Mouse (Mus musculus): ENCODE measurements around the gene Ascl4. TPM values are rescaled to one million over a fixed set of nuclear protein-coding genes. Genes with fewer than 3 reads are reported as not detected.

Ascl4 gene
- polyA plus RNA-seq (2012; rRNA removed) (0.24 and 0.28 TPM in 2 replicates), polyA plus RNA-seq (2014; fragmentation: Nextera tagmentation; extraction: Ambion mirVana) (0.44 and 0.79 TPM in 2 replicates)

DNA sequence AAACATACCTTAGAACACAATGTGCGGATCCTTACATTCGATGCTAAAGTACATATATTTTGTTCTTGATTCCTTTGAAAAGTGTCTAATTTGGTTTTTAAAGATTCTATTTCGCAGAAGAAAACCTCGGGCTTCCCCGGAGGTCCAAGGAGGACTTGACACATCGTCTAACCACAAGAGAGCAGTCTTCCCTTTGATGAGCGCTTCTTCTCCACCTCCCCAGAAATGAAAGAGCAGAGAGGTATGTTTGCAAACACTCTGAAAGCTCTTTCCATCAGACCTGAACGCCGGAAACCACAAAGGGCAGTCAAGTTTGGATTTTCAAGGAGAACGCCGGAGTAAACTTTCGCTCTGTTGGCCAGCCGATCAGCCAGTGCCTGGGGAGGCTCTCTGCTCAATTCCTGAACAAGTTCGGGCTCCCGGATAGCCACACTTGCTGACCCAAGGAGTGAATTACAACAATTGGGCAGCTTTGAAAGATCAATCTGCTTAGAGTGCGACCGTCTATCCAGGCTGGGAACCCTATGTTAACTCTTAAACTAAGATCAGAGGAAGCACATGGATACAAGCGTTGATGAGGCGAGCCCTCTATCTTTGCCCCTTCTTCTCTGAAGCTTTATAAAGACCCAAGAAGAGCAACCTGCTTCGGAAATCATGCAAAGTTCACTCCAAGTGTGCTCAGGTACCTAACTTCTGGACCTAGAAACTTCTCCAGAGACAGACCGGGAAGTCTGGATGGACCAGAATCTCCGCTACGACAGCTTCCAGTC, at the start of gene Ascl4:
Gene Ascl4, plus strand, starts transcription at position 6 of the 770 bp plus-strand sequence.
- Histone ChIP-seq H3K4me1 (ENCODE audit: control insufficient read depth, insufficient read depth, low read length) (peaks cover 4% of the 10 kb centered on the region; the same call in 1 of the 2 replicates), H3K9me3 (ENCODE audit: control insufficient read depth, low read length) (no peaks in the 10 kb centered on the region), H3K36me3 (ENCODE audit: control insufficient read depth, insufficient read depth, low read length) (no peaks in the 10 kb centered on the region), H3K4me2 (replicated peaks; ENCODE audit: low read depth, low read length, severe bottlenecking) (peak within 1 kb of the TSS; percentile 98), H3K27ac (replicated peaks; ENCODE audit: low read depth, low read length) (no peak within 1 kb of the TSS), H3K4me3 (replicated peaks; ENCODE audit: low read length) (peak within 1 kb of the TSS; percentile 54), H3K27me3 (ENCODE audit: control insufficient read depth, insufficient read depth, low read length) (peaks cover 17% of the 10 kb centered on the region), H3K9ac (ENCODE audit: low read depth, low read length, severe bottlenecking) (peak within 1 kb of the TSS; percentile 44)
- no peak for DNase-seq (ENCODE audit: low spot score)
- no peak for ATAC-seq (ENCODE audit: low FRiP score, low read depth)
- TF ChIP-seq POLR2A (IDR thresholded peaks at IDR 0.05; ENCODE audit: borderline replicate concordance, extremely low read depth, insufficient read depth, insufficient read length): no peak
- under 1% methylated on average over 23 of the region's 23 CpGs for WGBS

GRCm38 (mm10) chr10:85879886-85880486, 47.5 kb upstream of the Ascl4 start:
- no peak overlapping the region for H3K9ac ChIP-seq (ENCODE audit: low read depth, low read length, severe bottlenecking)
- DNase-seq (ENCODE audit: low spot score) (no peak), ATAC-seq (ENCODE audit: low FRiP score, low read depth) (no peak)
- no peak overlapping the region for H3K4me3 ChIP-seq (replicated peaks; ENCODE audit: low read length)
- H3K27ac ChIP-seq (replicated peaks; ENCODE audit: low read depth, low read length): no peak overlapping the region
- 92% methylated on average over 8 of the region's 8 CpGs for WGBS
- no peak overlapping the region for H3K4me2 ChIP-seq (replicated peaks; ENCODE audit: low read depth, low read length, severe bottlenecking)
- H3K9me3 ChIP-seq (ENCODE audit: control insufficient read depth, low read length): no peaks in the 10 kb centered on the region
- TF ChIP-seq POLR2A (IDR thresholded peaks at IDR 0.05; ENCODE audit: borderline replicate concordance, extremely low read depth, insufficient read depth, insufficient read length): no peak
- peaks cover 95% of the 10 kb centered on the region for H3K36me3 ChIP-seq (ENCODE audit: control insufficient read depth, insufficient read depth, low read length)
- no peaks in the 10 kb centered on the region for H3K27me3 ChIP-seq (ENCODE audit: control insufficient read depth, insufficient read depth, low read length)
- no peaks in the 10 kb centered on the region for H3K4me1 ChIP-seq (ENCODE audit: control insufficient read depth, insufficient read depth, low read length)

DNA sequence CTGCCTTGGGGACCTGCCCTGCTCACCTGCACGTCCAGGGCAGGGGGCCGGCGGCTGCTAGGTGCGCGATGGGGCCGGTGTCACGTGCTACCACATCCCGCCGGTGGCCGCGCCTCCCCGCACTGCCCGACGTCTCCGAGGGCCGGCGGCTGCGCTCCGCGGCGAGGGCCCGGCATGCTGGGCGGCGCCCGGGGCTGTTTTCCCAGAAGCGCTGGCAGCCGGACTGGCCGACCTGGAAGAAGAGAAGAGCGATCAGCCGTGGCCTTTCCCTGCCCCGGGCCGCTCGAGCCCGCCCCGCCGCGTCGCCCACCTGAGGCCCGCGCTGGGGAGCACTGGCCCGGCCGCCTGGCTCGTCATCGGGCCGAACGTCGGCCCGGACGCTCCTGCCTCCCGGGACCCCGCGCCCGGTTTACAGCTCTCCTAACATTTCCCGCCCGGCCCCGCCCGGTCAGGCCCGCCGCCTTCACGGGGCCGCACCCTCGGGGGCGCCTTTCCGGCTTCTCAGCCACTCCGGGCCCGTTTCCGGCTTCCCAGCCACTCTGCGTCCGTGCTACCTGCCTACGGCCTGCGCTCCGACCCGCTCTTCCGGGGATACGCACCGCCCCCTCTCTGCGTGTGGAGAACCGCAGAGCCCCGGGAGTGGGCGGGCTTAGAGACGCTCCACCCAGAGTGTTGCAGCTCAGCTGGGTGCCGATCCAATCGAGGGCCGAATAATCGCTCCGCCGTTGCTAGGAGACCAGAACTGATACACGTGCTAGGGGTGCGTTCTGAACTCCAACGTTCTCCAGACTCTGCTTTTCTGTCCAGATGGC, 10.8 kb upstream of the Ascl4 start, which contains the start of gene Prdm4:
Gene Prdm4, minus strand, starts transcription at position 645 of the 812 bp plus-strand sequence.
- Histone ChIP-seq H3K4me1 (ENCODE audit: control insufficient read depth, insufficient read depth, low read length) (peaks cover 10% of the 10 kb centered on the region), H3K9me3 (ENCODE audit: control insufficient read depth, low read length) (no peaks in the 10 kb centered on the region), H3K27ac (replicated peaks; ENCODE audit: low read depth, low read length) (peak within 1 kb of the TSS; percentile 79), H3K36me3 (ENCODE audit: control insufficient read depth, insufficient read depth, low read length) (peaks cover 27% of the 10 kb centered on the region), H3K4me2 (replicated peaks; ENCODE audit: low read depth, low read length, severe bottlenecking) (peak within 1 kb of the TSS; percentile 77), H3K27me3 (ENCODE audit: control insufficient read depth, insufficient read depth, low read length) (no peaks in the 10 kb centered on the region), H3K9ac (ENCODE audit: low read depth, low read length, severe bottlenecking) (peak within 1 kb of the TSS; percentile 86), H3K4me3 (replicated peaks; ENCODE audit: low read length) (peak within 1 kb of the TSS; percentile 94)
- TF ChIP-seq POLR2A (IDR thresholded peaks at IDR 0.05; ENCODE audit: borderline replicate concordance, extremely low read depth, insufficient read depth, insufficient read length): no peak
- under 1% methylated on average over 62 of the region's 90 CpGs for WGBS
- DNase-seq (ENCODE audit: low spot score) (peak; percentile 99), ATAC-seq (ENCODE audit: low FRiP score, low read depth) (peak; percentile 100)

DNA sequence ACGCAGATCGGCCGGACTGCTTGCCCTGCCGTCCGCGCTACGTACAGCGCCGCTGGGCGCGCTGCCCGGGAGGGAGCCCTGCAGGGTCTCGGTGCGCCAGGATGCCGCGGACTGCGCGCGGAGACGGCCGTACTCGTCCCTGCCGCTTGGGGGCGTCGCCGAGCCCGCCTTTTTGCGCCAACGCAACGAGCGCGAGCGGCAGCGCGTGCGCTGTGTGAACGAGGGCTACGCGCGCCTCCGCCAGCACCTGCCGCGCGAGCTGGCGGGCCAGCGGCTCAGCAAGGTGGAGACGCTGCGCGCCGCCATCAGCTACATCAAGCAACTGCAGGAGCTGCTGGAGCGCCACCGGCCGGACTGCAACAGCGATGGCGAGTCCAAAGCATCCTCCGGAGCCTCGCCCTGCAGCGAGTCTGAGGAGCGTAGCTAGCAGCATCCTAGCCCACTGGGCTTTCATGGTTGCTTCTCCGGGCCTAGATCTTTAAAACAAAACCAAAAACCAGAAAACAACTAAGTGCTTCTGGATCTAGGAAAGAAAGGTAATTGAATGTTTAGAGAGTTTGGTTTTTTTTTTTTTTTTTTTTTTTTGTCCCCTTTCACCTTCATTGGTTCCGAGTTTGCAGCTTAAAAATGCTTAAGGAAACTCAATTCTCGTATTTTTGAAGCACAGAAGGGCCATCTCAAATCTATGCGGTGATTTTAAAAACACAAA, 1.2 kb downstream of the Ascl4 start:
- WGBS: 1% methylated on average over 49 of the region's 63 CpGs
- H3K27ac ChIP-seq (replicated peaks; ENCODE audit: low read depth, low read length): no peak overlapping the region
- ATAC-seq (ENCODE audit: low FRiP score, low read depth) (peak; percentile 62; the same call in 1 of the 2 replicates), DNase-seq (ENCODE audit: low spot score) (peak; percentile 44)
- peaks cover 17% of the 10 kb centered on the region for H3K27me3 ChIP-seq (ENCODE audit: control insufficient read depth, insufficient read depth, low read length)
- H3K36me3 ChIP-seq (ENCODE audit: control insufficient read depth, insufficient read depth, low read length): no peaks in the 10 kb centered on the region
- peak overlapping the region; percentile 44 for H3K9ac ChIP-seq (ENCODE audit: low read depth, low read length, severe bottlenecking)
- peak overlapping the region; percentile 98 for H3K4me2 ChIP-seq (replicated peaks; ENCODE audit: low read depth, low read length, severe bottlenecking)
- H3K9me3 ChIP-seq (ENCODE audit: control insufficient read depth, low read length): no peaks in the 10 kb centered on the region
- H3K4me1 ChIP-seq (ENCODE audit: control insufficient read depth, insufficient read depth, low read length): peaks cover 4% of the 10 kb centered on the region; the same call in 1 of the 2 replicates
- TF ChIP-seq POLR2A (IDR thresholded peaks at IDR 0.05; ENCODE audit: borderline replicate concordance, extremely low read depth, insufficient read depth, insufficient read length): no peak
- peak overlapping the region; percentile 54 for H3K4me3 ChIP-seq (replicated peaks; ENCODE audit: low read length)

Measured in limb, embryonic 14.5 days (tissue).